Mouse (Mus musculus) adrenal gland, adult (tissue): ENCODE data around the gene Olfr1428.
"Not testable (repeated sequence)": the region's sequence is repeated elsewhere in the genome, so short reads cannot be mapped to it uniquely, and the experiment has no call there.

Source experiments
- DNase-seq, 2 experiments: peaks; one replicate each; pipeline ENCODE4 v3.0.0; 2022 to 2023; ENCODE audit warnings: low spot score in 1 of 2; ENCODE audit not compliant: inconsistent age in 2 of 2

Gene Olfr1428

DNA sequence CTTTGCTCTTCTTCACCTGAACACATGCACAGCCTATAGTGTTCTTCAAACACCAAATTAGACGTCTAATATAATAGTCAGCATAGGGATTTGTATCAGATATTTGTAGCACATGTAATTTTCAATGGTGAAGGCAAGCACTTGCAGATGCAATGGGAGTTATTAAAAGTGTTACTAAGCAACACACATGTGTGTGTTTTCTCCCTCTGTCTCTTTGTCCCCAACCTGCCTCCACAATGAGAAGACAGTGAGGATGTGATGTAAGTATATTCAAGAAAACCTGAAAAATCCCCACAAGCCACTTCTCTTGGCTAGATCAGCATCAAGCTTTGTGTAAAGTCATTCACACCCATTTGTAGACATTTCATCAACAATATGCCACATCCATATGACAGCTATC lies at the start of gene Olfr1428:
Olfr1428 (minus strand) TSS at position 101 of the 400 bp plus-strand sequence.
- no peak for DNase-seq

DNA sequence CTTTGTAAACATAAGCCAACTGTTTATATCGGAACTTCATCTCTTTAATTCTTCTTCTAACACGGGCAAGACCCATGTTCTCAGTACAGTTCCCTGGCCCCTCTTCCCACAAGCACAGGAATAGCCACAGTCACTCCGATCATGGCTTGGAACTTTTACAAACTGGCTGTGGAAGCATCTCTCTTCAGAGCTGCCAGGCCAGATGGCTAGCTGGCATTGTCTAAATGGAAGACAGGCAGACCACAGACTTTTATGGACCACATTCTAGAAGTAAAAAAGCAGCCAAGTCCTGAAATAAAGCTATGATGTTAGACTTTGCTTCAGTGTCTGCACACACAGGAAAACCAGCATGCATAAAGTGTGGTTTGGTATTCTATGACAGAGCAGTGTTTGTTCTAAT lies 29.8 kb upstream of the Olfr1428 start:
- DNase-seq: no peak

DNA sequence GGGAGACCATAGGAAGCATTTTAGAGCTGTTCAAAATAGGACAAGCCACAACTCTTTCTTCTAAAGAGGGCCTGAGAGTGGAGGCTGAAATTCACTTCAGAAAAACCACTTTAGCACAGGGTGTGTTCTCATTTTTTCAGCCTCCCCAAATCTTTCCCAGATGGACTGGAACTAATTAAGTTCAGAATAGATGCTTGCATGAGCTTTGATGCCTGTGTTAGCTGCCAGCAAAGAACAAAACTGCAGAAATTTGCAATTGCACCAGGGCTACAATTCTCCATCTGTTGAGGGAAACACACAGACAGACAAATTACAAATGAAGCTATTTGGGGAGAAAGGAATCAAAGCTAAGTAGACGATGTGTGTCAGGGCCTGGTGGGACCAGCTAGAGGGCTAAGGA lies 27.7 kb upstream of the Olfr1428 start:
- DNase-seq: no peak

DNA sequence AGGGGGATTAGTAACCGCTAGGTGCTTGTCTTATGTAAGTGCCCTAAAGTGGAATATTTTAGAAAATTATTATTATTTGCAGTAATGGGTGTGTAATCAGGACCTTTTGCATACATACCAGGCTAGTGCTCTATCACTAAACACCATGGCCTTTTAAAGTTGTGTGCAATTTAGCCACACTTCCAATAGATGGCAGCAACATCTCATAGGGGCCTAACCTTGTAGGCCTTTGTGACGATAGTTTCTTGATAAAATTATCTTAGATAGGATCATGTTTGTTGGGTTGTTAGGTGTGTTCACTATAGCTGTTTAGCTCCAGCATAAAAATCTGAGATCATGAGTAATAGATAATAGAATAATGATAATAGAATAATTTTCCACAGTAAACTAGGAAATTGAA lies 18.6 kb upstream of the Olfr1428 start:
- peak; percentile 11 to 74 for DNase-seq

DNA sequence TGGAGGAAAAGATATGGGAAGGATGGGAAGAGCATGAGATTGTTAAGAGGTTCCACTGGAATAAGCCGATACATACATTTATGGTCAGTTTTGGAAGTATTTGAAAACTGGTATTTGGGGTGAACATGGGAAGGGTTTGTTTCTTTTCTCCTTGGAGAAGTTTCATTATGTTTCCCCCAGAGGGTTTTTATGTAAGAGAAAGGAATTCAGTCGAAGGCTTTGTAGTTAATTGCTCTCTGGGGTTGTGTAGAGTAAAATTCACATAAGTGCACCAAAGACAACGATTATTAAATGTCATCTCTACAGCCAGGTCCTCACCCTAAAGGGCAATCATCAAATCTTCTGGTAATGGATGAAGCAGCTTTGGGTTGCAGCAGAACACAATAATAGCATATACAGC lies 7.4 kb upstream of the Olfr1428 start, which contains the start of gene Olfr76:
Olfr76 (minus strand) TSS at position 101 of the 400 bp plus-strand sequence.
- DNase-seq: no peak

DNA sequence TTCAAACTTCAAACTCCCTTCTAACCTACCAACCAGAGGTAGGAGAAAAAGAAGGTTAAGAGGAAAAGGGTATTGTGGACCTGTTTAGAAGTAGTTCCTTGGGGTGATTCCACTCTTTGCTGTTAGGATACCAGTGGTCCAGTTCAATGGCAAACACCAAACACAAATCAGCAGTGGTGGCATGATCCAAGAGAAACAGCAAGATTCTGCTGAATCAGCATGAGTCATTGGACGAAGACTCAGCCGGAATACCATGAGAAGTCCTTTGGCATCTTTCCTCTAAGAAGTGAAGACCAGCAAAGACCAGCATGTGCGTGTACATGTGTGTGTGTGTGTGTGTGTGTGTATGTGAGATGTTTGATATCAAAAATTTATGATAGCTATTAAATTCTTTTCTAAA lies 767 bp upstream of the Olfr1428 start:
- no peak for DNase-seq

DNA sequence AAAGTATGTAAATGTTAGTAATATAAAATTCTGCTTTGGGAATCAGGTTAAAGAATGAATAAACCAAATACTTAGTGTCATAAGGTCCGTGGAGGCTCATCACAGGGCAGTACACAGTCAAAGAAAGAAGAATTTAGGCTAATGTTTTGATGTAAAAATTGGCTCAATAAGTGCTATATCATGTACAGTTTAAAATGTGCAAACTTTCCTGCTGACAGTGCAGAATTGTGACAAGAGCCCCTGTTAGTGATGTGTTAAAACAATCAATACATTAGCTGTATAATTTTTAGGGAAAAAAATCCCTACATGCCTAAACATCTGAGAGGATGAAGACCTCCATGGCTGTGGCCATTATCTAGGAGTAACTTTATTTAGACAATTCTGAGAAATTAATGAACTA lies 1.9 kb downstream of the Olfr1428 start:
- DNase-seq: no peak

DNA sequence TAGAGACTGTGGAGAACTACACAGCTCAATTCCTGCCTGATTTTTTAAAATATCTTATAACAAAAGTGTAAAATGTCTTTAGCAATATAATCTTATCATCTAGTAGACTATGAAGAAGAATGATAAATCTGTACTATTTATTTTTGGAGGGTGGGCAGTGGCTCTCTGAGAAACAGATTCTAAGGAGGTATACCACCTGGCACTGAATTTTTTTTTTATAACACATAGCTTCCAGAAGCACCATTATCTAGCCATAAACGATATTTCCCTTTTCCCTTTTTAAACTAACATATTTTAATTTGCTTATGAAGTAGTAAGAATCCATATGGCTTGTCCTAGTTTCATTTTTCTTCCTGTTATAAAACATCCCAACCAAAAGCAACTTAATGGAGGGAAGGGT lies 11.2 kb downstream of the Olfr1428 start:
- DNase-seq: no peak

DNA sequence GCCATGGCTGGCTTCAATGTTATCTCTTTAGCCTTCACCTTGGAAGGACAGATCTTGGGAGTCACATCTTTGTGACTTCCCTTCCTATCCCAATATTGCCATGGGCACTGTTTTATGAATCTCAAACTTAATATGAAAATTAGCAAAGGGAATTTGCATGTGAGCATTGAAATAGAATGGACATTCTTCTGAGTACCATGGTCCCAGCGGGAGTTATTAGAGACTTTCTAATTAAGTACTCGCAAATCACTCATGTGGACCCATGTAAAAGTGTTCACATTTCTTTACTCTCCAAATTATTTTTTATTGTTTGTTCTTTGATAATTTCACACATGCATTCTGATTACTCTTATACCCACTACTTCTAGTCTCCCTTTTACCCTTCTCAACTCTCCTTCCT lies 12.5 kb downstream of the Olfr1428 start, which contains the start of gene Olfr1427:
Olfr1427 (minus strand) TSS at position 101 of the 400 bp plus-strand sequence.
- no peak for DNase-seq

DNA sequence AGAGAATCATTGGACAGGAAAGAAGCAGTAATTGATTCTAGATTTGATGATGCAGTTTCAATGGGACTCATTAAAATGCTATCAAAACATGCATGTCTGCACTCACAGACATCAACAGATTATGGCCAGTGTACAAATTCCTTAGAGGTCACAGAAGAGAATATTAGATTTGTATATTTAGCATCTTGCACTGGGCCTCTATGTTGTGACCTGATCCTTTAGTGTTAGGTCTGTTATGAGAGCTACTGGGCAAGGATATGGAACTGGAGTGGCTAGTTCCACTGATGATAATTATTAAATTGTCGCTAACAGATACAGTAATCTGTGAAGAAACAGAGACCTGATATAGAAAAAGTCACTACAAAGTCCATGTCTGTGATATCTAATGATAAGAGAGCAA lies 23.8 kb downstream of the Olfr1428 start, which contains the start of gene Olfr1426:
Olfr1426 (minus strand) TSS at position 101 of the 400 bp plus-strand sequence.
- DNase-seq: no peak

DNA sequence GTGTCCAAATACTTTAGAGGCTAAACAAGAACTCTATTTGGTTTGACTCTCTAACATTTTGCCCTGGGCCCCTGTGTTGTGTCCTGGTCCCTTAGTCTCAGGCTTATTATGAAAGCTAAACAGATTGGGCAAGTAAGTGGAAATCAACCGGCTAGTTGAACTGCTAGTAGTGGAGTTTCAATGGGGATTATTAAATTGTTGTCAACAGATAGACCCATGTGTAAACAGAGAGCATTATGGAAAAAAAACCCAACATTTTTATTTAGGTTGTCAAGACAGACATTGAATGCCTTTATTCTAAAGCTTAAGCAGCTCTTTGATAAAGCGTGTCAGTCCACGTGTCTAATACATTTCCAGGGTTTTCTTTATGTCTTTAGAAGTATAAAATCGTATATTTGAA lies 38.1 kb downstream of the Olfr1428 start, which contains the start of gene Olfr1425:
Olfr1425 (minus strand) TSS at position 101 of the 400 bp plus-strand sequence.
- DNase-seq: not testable (repeated sequence)

DNA sequence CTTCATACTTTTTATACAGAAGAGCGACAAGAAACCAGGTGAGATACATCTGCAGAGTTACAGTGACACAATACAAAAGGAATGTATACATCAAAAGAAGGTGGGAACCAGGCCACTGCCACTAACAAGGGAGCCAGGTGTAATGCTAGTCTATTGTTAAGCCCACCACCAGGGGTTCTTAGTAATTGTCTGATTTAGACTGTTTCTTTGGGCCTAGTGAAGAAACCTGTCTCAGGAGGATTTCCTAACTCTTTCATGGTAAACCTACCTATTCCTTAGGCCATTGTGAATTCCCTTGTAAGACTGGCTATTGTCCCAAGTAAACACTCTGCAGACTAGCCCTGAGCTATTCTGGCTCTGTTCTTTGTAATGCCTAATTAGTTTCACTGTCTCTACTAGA lies 46.2 kb downstream of the Olfr1428 start:
- not testable (repeated sequence) for DNase-seq

DNA sequence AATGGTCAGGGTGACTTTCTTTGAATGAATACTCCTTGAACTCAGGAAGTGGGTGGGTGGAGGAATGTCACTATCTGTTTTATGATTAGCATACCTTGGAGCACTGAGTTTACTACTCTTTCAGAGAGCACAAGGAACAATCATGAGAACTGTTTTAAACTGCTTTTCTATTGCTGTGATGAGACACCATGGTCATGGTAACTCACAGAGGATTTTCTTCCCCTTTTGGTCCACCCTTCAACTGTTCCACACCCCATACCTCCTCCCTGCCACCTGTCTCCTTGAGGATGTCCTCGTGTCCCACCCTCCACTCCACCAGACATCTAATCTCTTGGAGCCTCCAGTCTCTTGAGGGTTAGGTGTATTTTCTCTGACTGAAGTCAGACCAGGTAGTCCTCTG lies 47.9 kb downstream of the Olfr1428 start:
- not testable (repeated sequence) for DNase-seq

DNA sequence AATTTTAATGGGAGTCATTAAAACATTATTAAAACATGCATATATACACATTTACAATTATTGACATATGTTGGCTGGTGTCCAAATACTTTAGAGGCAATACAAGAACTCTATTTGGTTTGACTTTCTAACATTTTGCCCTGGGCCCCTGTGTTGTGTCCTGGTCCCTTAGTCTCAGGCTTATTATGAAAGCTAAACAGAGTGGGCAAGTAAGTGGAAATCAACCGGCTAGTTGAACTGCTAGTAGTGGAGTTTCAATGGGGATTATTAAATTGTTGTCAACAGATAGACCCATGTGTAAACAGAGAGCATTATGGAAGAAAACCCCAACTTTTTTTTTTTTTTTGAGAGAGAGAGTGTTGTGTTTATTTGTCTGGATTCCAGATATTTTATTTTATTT lies 53.1 kb downstream of the Olfr1428 start, which contains the start of gene Olfr1424:
Olfr1424 (minus strand) TSS at position 101 of the 400 bp plus-strand sequence.
- not testable (repeated sequence) for DNase-seq
